Mouse (Mus musculus) myocyte (in vitro differentiated cells): Measurements from ENCODE around the gene Tmem108.

Source experiments
- CEBPB ChIP-seq: IDR thresholded peaks from 2 replicates; pipeline ENCODE4 v1.6.1; 2011; ENCODE audit warnings: mild to moderate bottlenecking, moderate library complexity; ENCODE audit not compliant: poor library complexity, insufficient read depth, severe bottlenecking
- E2F4 ChIP-seq: IDR thresholded peaks from one replicate; pipeline ENCODE4 v1.6.1; 2011; ENCODE audit warnings: mild to moderate bottlenecking, control low read depth, moderate library complexity; ENCODE audit not compliant: insufficient read depth
- MAX ChIP-seq: IDR thresholded peaks from one replicate; pipeline ENCODE4 v1.6.1; 2011; ENCODE audit warnings: low read depth, mild to moderate bottlenecking, control low read depth
- MYOD1 ChIP-seq, 3 experiments: IDR thresholded peaks; one replicate each; pipeline ENCODE4 v1.6.1; 2011; ENCODE audit warnings: control low read depth in 2 of 3, low read depth in 2 of 3, mild to moderate bottlenecking in 2 of 3, moderate library complexity in 1 of 3; ENCODE audit not compliant: insufficient read length in 2 of 3, control insufficient read depth in 1 of 3
- POLR2A ChIP-seq: IDR thresholded peaks from one replicate; pipeline ENCODE4 v1.6.1; 2011; ENCODE audit warnings: low read depth, mild to moderate bottlenecking, control low read depth, moderate library complexity; ENCODE audit not compliant: insufficient read length
- POLR2AphosphoS2 ChIP-seq: IDR thresholded peaks from one replicate; pipeline ENCODE4 v1.6.1; 2011; ENCODE audit warnings: low read depth, control low read depth; ENCODE audit not compliant: insufficient read length
- REST ChIP-seq: IDR thresholded peaks from one replicate; pipeline ENCODE4 v1.6.1; 2011; ENCODE audit warnings: mild to moderate bottlenecking, control low read depth, moderate library complexity; ENCODE audit not compliant: insufficient read depth, insufficient read length
- SRF ChIP-seq: IDR thresholded peaks from one replicate; pipeline ENCODE4 v1.6.1; 2011; ENCODE audit warnings: low read depth; ENCODE audit not compliant: control insufficient read depth, insufficient read length
- TCF12 ChIP-seq: IDR thresholded peaks from one replicate; pipeline ENCODE4 v1.6.1; 2011; ENCODE audit warnings: mild to moderate bottlenecking, control low read depth; ENCODE audit not compliant: poor library complexity, insufficient read depth, severe bottlenecking
- TCF3 ChIP-seq: IDR thresholded peaks from one replicate; pipeline ENCODE4 v1.6.1; 2011; ENCODE audit warnings: low read depth, control low read depth; ENCODE audit not compliant: insufficient read length
- USF1 ChIP-seq: IDR thresholded peaks from one replicate; pipeline ENCODE4 v1.6.1; 2011; ENCODE audit warnings: low read depth, mild to moderate bottlenecking, control low read depth, moderate library complexity

- TF ChIP-seq MYOD1 (IDR thresholded peaks at IDR 0.05; ENCODE audit: control insufficient read depth in 1 of 3, insufficient read length in 2 of 3, low read depth in 2 of 3) (no peak), TCF12 (no peak), MAX (no peak), POLR2A (no peak), USF1 (no peak), REST (no peak), SRF (no peak), POLR2AphosphoS2 (no peak), CEBPB (no peak), E2F4 (no peak), TCF3 (no peak)
Measured at GRCm38 (mm10) chr9:103758930-103759695, 2.5 kb downstream of the Tmem108 start.
